Mouse (Mus musculus): ENCODE data around the gene Ywhag. TPM values are rescaled to one million over a fixed set of nuclear protein-coding genes. Genes with fewer than 3 reads are reported as not detected.

The Ywhag gene
- polyA plus RNA-seq, 1 experiment = 58.1 TPM

DNA sequence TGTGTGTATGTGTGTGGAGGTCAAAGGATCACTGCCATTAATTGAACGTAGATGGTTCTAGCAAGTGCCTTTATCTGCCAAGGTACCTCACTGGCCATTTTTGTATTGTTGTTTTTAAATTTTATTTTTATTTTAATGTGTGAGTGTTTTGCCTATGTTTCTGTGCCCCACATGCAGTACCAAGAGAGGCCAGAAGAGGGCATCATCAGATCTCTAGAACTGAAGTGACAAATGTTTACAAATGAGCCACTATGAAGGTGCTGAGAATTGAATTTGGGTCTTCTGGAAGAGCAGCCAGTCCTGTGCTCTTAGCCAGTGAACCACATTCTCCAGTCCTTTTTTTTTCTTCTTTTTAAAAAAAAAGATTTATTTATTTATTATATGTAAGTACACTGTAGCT, 34.4 kb upstream of the Ywhag start:
- Histone ChIP-seq H3K27ac (ENCODE audit: control insufficient read depth, insufficient read depth, low read depth, low read length, poor library complexity) (no peak overlapping the region), H3K4me3 (replicated peaks; ENCODE audit: control insufficient read depth, low read depth, low read length) (no peak overlapping the region), H3K4me1 (ENCODE audit: control insufficient read depth, insufficient read depth, low read length) (no peaks in the 10 kb centered on the region)
- 63% methylated on average over 1 of the region's 1 CpGs for WGBS
- TF ChIP-seq CTCF (IDR thresholded peaks at IDR 0.05; ENCODE audit: control insufficient read depth, insufficient read depth, low read length) (no peak), POLR2A (IDR thresholded peaks at IDR 0.05; ENCODE audit: borderline replicate concordance, control insufficient read depth, low read depth, low read length) (no peak)

DNA sequence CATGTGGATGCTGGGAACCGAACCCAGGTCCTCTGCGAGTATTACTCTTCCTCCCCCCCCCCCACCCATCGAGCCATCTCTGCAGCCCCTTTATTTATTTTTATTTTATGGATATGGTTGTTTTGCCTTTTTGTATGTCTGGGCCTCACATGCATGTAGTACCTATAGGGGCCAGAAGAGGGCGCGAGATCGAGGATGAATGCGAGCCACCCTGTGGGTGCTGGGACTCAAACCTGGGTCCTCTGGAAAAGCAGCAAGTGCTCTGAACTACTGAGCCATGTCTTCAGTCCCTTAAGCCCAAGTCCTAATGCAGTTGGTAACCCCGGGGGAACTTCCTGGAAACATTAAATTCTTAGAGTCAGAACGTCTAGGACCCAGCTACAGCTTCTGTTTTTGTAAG, 32.5 kb upstream of the Ywhag start:
- TF ChIP-seq POLR2A (IDR thresholded peaks at IDR 0.05; ENCODE audit: borderline replicate concordance, control insufficient read depth, low read depth, low read length) (no peak), CTCF (IDR thresholded peaks at IDR 0.05; ENCODE audit: control insufficient read depth, insufficient read depth, low read length) (peak; percentile 52; the same call in 1 of the 2 replicates)
- Histone ChIP-seq H3K27ac (ENCODE audit: control insufficient read depth, insufficient read depth, low read depth, low read length, poor library complexity) (no peak overlapping the region), H3K4me1 (ENCODE audit: control insufficient read depth, insufficient read depth, low read length) (peaks cover 1% of the 10 kb centered on the region; the same call in 1 of the 2 replicates), H3K4me3 (replicated peaks; ENCODE audit: control insufficient read depth, low read depth, low read length) (no peak overlapping the region)
- WGBS = 58% methylated on average over 9 of the region's 9 CpGs

- 24% methylated on average over 24 of the region's 24 CpGs for WGBS
- TF ChIP-seq CTCF (IDR thresholded peaks at IDR 0.05; ENCODE audit: control insufficient read depth, insufficient read depth, low read length) (peak; percentile 26; the same call in 1 of the 2 replicates), POLR2A (IDR thresholded peaks at IDR 0.05; ENCODE audit: borderline replicate concordance, control insufficient read depth, low read depth, low read length) (no peak)
- no peak overlapping the region for H3K4me3 ChIP-seq (replicated peaks; ENCODE audit: control insufficient read depth, low read depth, low read length)
- H3K27ac ChIP-seq (ENCODE audit: control insufficient read depth, insufficient read depth, low read depth, low read length, poor library complexity) = no peak overlapping the region
- peaks cover 5% of the 10 kb centered on the region; the same call in 1 of the 2 replicates for H3K4me1 ChIP-seq (ENCODE audit: control insufficient read depth, insufficient read depth, low read length)
Observed at GRCm38 (mm10) chr5:135965501-135965930, 31.1 kb upstream of the Ywhag start.

DNA sequence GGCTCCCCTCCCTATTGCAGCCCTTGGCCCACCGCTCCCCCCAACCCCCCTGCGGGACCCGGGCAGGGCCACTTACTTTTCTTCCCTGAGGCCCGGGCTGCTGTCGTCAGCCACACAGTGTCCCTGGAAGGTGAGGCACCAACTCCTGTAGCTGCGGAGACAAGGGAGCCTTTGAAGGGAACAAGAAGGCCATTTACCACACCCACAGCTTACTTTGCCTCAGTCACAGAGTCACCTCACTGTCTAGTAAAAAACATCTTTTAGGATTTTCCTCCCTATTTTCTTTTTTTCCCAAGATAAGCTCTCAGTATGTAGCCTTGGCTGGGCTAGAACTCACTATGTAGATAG, 28.8 kb upstream of the Ywhag start:
- Histone ChIP-seq H3K4me1 (ENCODE audit: control insufficient read depth, insufficient read depth, low read length) (peaks cover 5% of the 10 kb centered on the region; the same call in 1 of the 2 replicates), H3K27ac (ENCODE audit: control insufficient read depth, insufficient read depth, low read depth, low read length, poor library complexity) (peak overlapping the region; percentile 98), H3K4me3 (replicated peaks; ENCODE audit: control insufficient read depth, low read depth, low read length) (peak overlapping the region; percentile 88)
- TF ChIP-seq POLR2A (IDR thresholded peaks at IDR 0.05; ENCODE audit: borderline replicate concordance, control insufficient read depth, low read depth, low read length) (no peak), CTCF (IDR thresholded peaks at IDR 0.05; ENCODE audit: control insufficient read depth, insufficient read depth, low read length) (no peak)
- 11% methylated on average over 6 of the region's 6 CpGs for WGBS

- under 1% methylated on average over 64 of the region's 64 CpGs for WGBS
- Histone ChIP-seq H3K4me1 (ENCODE audit: control insufficient read depth, insufficient read depth, low read length) (peaks cover 5% of the 10 kb centered on the region; the same call in 1 of the 2 replicates), H3K4me3 (replicated peaks; ENCODE audit: control insufficient read depth, low read depth, low read length) (peak overlapping the region; percentile 88), H3K27ac (ENCODE audit: control insufficient read depth, insufficient read depth, low read depth, low read length, poor library complexity) (peak overlapping the region; percentile 98)
- TF ChIP-seq CTCF (IDR thresholded peaks at IDR 0.05; ENCODE audit: control insufficient read depth, insufficient read depth, low read length) = no peak; the same call in 1 of the 2 replicates
- peak; percentile 90; the same call in 1 of the 2 replicates for TF ChIP-seq POLR2A (IDR thresholded peaks at IDR 0.05; ENCODE audit: borderline replicate concordance, control insufficient read depth, low read depth, low read length)
Observed at GRCm38 (mm10) chr5:135962492-135963279, 28.3 kb upstream of the Ywhag start.

DNA sequence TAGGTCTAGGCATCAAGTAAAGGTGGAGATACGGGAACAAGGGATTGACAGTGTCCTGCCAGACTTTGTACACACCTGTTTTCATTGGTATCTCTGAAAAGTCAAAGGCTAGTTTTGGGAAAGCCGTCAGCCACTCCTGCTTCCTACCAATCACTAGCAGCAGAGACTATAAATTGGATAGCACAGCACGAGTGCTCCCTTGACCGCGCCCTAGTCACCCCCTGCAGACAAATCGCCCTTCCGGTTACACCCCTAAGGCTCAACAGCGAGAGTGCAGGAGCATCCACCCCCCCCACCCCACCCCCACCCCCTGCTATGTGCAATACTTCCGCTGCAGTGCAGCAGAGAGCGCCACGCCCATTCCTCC, 27.7 kb upstream of the Ywhag start:
- Histone ChIP-seq H3K27ac (ENCODE audit: control insufficient read depth, insufficient read depth, low read depth, low read length, poor library complexity) (peak overlapping the region; percentile 98), H3K4me1 (ENCODE audit: control insufficient read depth, insufficient read depth, low read length) (peaks cover 7% of the 10 kb centered on the region; the same call in 1 of the 2 replicates), H3K4me3 (replicated peaks; ENCODE audit: control insufficient read depth, low read depth, low read length) (peak overlapping the region; percentile 88)
- whole genome bisulfite sequencing = under 1% methylated on average over 11 of the region's 11 CpGs
- 0 out of 2 replicates have a peak, but pooled peaks have one; percentile 38 for TF ChIP-seq POLR2A (IDR thresholded peaks at IDR 0.05; ENCODE audit: borderline replicate concordance, control insufficient read depth, low read depth, low read length)
- no peak for TF ChIP-seq CTCF (IDR thresholded peaks at IDR 0.05; ENCODE audit: control insufficient read depth, insufficient read depth, low read length)

- WGBS = 93% methylated on average over 15 of the region's 15 CpGs
- TF ChIP-seq POLR2A (IDR thresholded peaks at IDR 0.05; ENCODE audit: borderline replicate concordance, control insufficient read depth, low read depth, low read length) (no peak), CTCF (IDR thresholded peaks at IDR 0.05; ENCODE audit: control insufficient read depth, insufficient read depth, low read length) (no peak)
Observed at GRCm38 (mm10) chr5:135960909-135961635, 26.7 kb upstream of the Ywhag start.

DNA sequence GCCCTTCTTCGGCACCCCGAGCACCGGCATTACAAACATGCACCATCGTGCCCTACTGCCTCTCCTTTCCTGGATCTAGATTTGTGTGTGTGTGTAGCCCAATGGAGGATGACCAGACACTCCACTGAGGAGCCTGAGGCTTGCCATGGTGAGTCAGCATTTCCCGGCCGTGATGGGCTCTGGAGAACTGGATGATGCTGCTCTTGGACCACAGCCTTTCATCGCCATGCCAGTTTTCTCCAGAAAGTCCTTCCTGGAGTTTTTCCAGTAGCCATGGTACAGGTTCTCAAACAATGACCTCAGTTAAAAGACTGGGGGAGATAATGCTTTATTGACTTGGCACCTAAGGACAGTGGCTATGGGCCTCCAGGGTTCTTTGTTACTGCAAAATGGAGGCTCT, 25.5 kb upstream of the Ywhag start:
- TF ChIP-seq POLR2A (IDR thresholded peaks at IDR 0.05; ENCODE audit: borderline replicate concordance, control insufficient read depth, low read depth, low read length) = no peak
- no peak for TF ChIP-seq CTCF (IDR thresholded peaks at IDR 0.05; ENCODE audit: control insufficient read depth, insufficient read depth, low read length)
- no peak overlapping the region for H3K4me3 ChIP-seq (replicated peaks; ENCODE audit: control insufficient read depth, low read depth, low read length)
- no peak overlapping the region; the same call in 1 of the 2 replicates for H3K27ac ChIP-seq (ENCODE audit: control insufficient read depth, insufficient read depth, low read depth, low read length, poor library complexity)
- 86% methylated on average over 7 of the region's 7 CpGs for WGBS
- H3K4me1 ChIP-seq (ENCODE audit: control insufficient read depth, insufficient read depth, low read length) = peaks cover 11% of the 10 kb centered on the region

More at GRCm38 (mm10) chr5:135960909-135961635, 26.7 kb upstream of the Ywhag start:
- H3K27ac ChIP-seq (ENCODE audit: control insufficient read depth, insufficient read depth, low read depth, low read length, poor library complexity) = peak overlapping the region; percentile 98
- peak overlapping the region; percentile 40 for H3K4me3 ChIP-seq (replicated peaks; ENCODE audit: control insufficient read depth, low read depth, low read length)
- peaks cover 10% of the 10 kb centered on the region for H3K4me1 ChIP-seq (ENCODE audit: control insufficient read depth, insufficient read depth, low read length)
